Comparison of ENCODE assay signal across 9 mouse cellular contexts in genomic region chr11:34149370-34149976, GRCm38 (mm10). TPM values are rescaled to one million over a fixed set of nuclear protein-coding genes. Genes with fewer than 3 reads are reported as not detected.
DNase-seq lines count a peak whose midpoint lies in the region; ATAC-seq and TF ChIP-seq lines count a peak whose summit lies in the region.
"Had no signal": no experiment of that assay in that cellular context is flagged by ENCODE, and none has a peak within 500 bp of the region (broad histone marks: within the 10 kb centered on the region; RNA-seq: fewer than 3 reads in every experiment).

No protein-coding gene starts in this region.

- no peak for ATAC-seq in G1E (ENCODE audit: extremely low read depth, insufficient number of reproducible peaks, low FRiP score, poor library complexity, severe bottlenecking)
- ATAC-seq in forebrain, embryonic 12.5 days (ENCODE audit: low FRiP score) = peak; percentile 51; the same call in 1 of the 2 replicates
- ATAC-seq in hematopoietic stem cell, adult 5-6 weeks (replicated peaks in 1 of 2; ENCODE audit: insufficient read depth in 1 of 2, low FRiP score in 2 of 2, low TSS enrichment in 1 of 2, low read depth in 1 of 2, poor library complexity in 2 of 2, severe bottlenecking in 2 of 2) = peak; percentile 58 to 78
- ATAC-seq in lung, embryonic 16.5 days (ENCODE audit: low read depth) = peak; percentile 81

- no peak overlapping the region for H3K27ac ChIP-seq in forebrain, embryonic 12.5 days
- H3K27ac ChIP-seq in lung, embryonic 16.5 days (ENCODE audit: low read length) = no peak overlapping the region
- H3K27ac ChIP-seq: liver, embryonic 15.5 days had no signal

- H3K9ac ChIP-seq in forebrain, embryonic 12.5 days = no peak overlapping the region
- H3K9ac ChIP-seq in lung, embryonic 16.5 days (ENCODE audit: low read length) = no peak overlapping the region
- H3K9ac ChIP-seq: liver, embryonic 15.5 days had no signal

- H3K9me3 ChIP-seq in G1E (replicated peaks) = peaks cover 15% of the 10 kb centered on the region
- no peaks in the 10 kb centered on the region for H3K9me3 ChIP-seq in forebrain, embryonic 12.5 days
- no peaks in the 10 kb centered on the region for H3K9me3 ChIP-seq in lung, embryonic 16.5 days (ENCODE audit: control insufficient read depth, low read length)
- H3K9me3 ChIP-seq: liver, embryonic 15.5 days had no signal

- no peak for DNase-seq in G1E (ENCODE audit: low spot score)
- peak; percentile 20 for DNase-seq in c-Kit-positive CD71-positive TER-119-negative erythroid progenitor cells, embryonic 14.5 days (ENCODE audit: low read depth)
- DNase-seq in layer of hippocampus, adult 8-10 months (ENCODE audit: low spot score in 2 of 2) = peak; percentile 81 to 92
- peak; percentile 74 for DNase-seq in ovary, postnatal 36 days (ENCODE audit: low spot score)
- DNase-seq in thymus, postnatal 25 days = peak; percentile 62

- 35% methylated on average over 5 of the region's 5 CpGs for WGBS in forebrain, embryonic 12.5 days
- WGBS in lung, embryonic 16.5 days = 26% methylated on average over 5 of the region's 5 CpGs

- H3K4me3 ChIP-seq in G1E (ENCODE audit: low read depth, low read length) = no peak overlapping the region
- no peak overlapping the region for H3K4me3 ChIP-seq in forebrain, embryonic 12.5 days (replicated peaks)
- no peak overlapping the region for H3K4me3 ChIP-seq in lung, embryonic 16.5 days (ENCODE audit: low read length)
- H3K4me3 ChIP-seq: liver, embryonic 15.5 days had no signal

- no peaks in the 10 kb centered on the region for H3K36me3 ChIP-seq in G1E (replicated peaks)
- H3K36me3 ChIP-seq in forebrain, embryonic 12.5 days (replicated peaks) = no peaks in the 10 kb centered on the region
- H3K36me3 ChIP-seq in lung, embryonic 16.5 days (ENCODE audit: control insufficient read depth, insufficient read depth, low read length) = no peaks in the 10 kb centered on the region
- H3K36me3 ChIP-seq: liver, embryonic 15.5 days had no signal

- TF ChIP-seq CTCF in G1E (IDR thresholded peaks at IDR 0.05; ENCODE audit: low read depth, low read length) = 0 out of 2 replicates have a peak, but pooled peaks have one; percentile 6

- H3K4me2 ChIP-seq in forebrain, embryonic 12.5 days = no peak overlapping the region
- H3K4me2 ChIP-seq in lung, embryonic 16.5 days (ENCODE audit: low read depth, low read length) = no peak overlapping the region
- H3K4me2 ChIP-seq: liver, embryonic 15.5 days had no signal

- H3K4me1 ChIP-seq in G1E (ENCODE audit: insufficient read depth, low read depth, low read length) = no peaks in the 10 kb centered on the region
- H3K4me1 ChIP-seq in forebrain, embryonic 12.5 days = no peaks in the 10 kb centered on the region
- no peaks in the 10 kb centered on the region for H3K4me1 ChIP-seq in lung, embryonic 16.5 days (replicated peaks; ENCODE audit: control insufficient read depth, insufficient read depth, low read length)
- H3K4me1 ChIP-seq: liver, embryonic 15.5 days had no signal

- no peaks in the 10 kb centered on the region for H3K27me3 ChIP-seq in G1E (ENCODE audit: insufficient read depth, low read length)
- H3K27me3 ChIP-seq in forebrain, embryonic 12.5 days = peaks cover 15% of the 10 kb centered on the region
- no peaks in the 10 kb centered on the region for H3K27me3 ChIP-seq in lung, embryonic 16.5 days (ENCODE audit: control insufficient read depth, insufficient read depth, low read depth, low read length)
- H3K27me3 ChIP-seq: liver, embryonic 15.5 days had no signal

RNA-seq across cellular contexts. Expression of gene 4930469K13Rik, which starts 51.1 kb away (rescaled TPM):
- total RNA-seq in G1E (2014; fragmentation: Nextera tagmentation) = not detected in 2 replicates
- total RNA-seq in G1E (2017) = 0.17 TPM in 1 of 2 replicates, not detected in the other
- not detected in 2 replicates for polyA plus RNA-seq in G1E (2012)
- polyA plus RNA-seq in forebrain, embryonic 12.5 days (2016; fragmentation: Nextera tagmentation; extraction: Ambion mirVana) = not detected in 2 replicates
- not detected in 2 replicates for total RNA-seq in hematopoietic stem cell, adult 5-6 weeks (2017)
- total RNA-seq in layer of hippocampus, adult 8-10 months (2022) = not detected
- polyA plus RNA-seq in lung, embryonic 16.5 days (2015; fragmentation: Nextera tagmentation; extraction: Ambion mirVana) = not detected in 2 replicates
- polyA plus RNA-seq: liver, embryonic 15.5 days had no signal

RNA-seq across cellular contexts. Expression of gene Foxi1, which starts 58.4 kb away (rescaled TPM):
- total RNA-seq in G1E (2014; fragmentation: Nextera tagmentation) (not detected in 2 replicates), G1E (2017) (0.12 TPM in 1 of 2 replicates, not detected in the other)
- not detected in 2 replicates for polyA plus RNA-seq in G1E (2012)
- polyA plus RNA-seq in forebrain, embryonic 12.5 days (2016; fragmentation: Nextera tagmentation; extraction: Ambion mirVana) = not detected in 2 replicates
- not detected in 2 replicates for total RNA-seq in hematopoietic stem cell, adult 5-6 weeks (2017)
- total RNA-seq in layer of hippocampus, adult 8-10 months (2022) = not detected
- polyA plus RNA-seq in lung, embryonic 16.5 days (2015; fragmentation: Nextera tagmentation; extraction: Ambion mirVana) = not detected in 2 replicates
- polyA plus RNA-seq: liver, embryonic 15.5 days had no signal
